9 mouse cellular contexts compared by ENCODE assay signal in the genomic region with DNA sequence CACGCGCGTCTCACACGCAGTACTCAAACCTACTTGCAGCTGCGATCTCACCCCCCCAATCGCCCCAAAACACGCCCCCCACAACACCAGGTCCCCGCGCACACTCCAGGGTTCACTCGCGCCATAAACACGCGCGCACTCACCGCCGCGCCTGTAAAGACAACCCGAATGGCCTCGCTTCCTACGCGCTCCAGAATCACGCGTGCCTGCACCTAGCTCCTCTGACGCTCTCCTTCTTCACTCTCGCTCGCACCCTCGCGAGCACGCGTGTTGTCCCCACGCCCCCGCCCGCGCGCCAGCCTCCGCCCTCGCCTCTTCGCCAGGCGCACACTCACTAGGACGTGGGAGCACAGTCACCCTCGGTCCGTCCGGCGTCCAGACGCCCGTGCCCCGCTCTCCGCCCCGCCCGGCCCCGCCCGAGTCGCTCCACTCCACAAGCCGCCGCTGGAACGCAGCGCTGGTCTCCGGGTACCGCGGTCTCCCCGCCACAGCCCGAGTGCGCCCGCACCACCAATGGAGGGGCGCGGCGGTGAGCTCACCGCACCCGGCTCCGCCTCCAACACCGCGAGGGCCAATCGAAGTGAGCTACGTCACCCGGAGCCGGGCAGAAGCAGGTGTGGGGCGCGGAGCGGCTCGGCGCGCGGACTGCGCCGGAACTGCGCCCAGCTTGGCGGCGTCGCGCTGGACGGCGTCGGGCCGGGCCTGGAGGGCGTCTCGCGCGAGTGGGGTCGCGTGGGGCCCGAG. TPM values are rescaled to one million over a fixed set of nuclear protein-coding genes. Genes with fewer than 3 reads are reported as not detected.
DNase-seq lines count a peak whose midpoint lies in the region; ATAC-seq lines count a peak whose summit lies in the region.
"Had no signal": no experiment of that assay in that cellular context is flagged by ENCODE, and none has a peak within 500 bp of the region (broad histone marks: within the 10 kb centered on the region; RNA-seq: fewer than 3 reads in every experiment).

No protein-coding gene starts in this region.

- H3K9ac ChIP-seq in embryonic facial prominence, embryonic 13.5 days, result peak overlapping the region; percentile 80
- H3K9ac ChIP-seq in limb, embryonic 13.5 days, result peak overlapping the region; percentile 70
- H3K9ac ChIP-seq in midbrain, embryonic 14.5 days (replicated peaks; ENCODE audit: low read length), result peak overlapping the region; percentile 89

- H3K9me3 ChIP-seq in embryonic facial prominence, embryonic 13.5 days, result no peaks in the 10 kb centered on the region
- H3K9me3 ChIP-seq in limb, embryonic 13.5 days, result no peaks in the 10 kb centered on the region
- no peaks in the 10 kb centered on the region for H3K9me3 ChIP-seq in midbrain, embryonic 14.5 days (ENCODE audit: control insufficient read depth, low read length)

- under 1% methylated on average over 88 of the region's 101 CpGs for WGBS in embryonic facial prominence, embryonic 13.5 days
- WGBS in limb, embryonic 13.5 days, result under 1% methylated on average over 97 of the region's 101 CpGs
- under 1% methylated on average over 100 of the region's 101 CpGs for WGBS in midbrain, embryonic 14.5 days

- H3K27ac ChIP-seq in embryonic facial prominence, embryonic 13.5 days, result no peak overlapping the region
- H3K27ac ChIP-seq in limb, embryonic 13.5 days, result no peak overlapping the region
- peak overlapping the region; percentile 98 for H3K27ac ChIP-seq in midbrain, embryonic 14.5 days (replicated peaks; ENCODE audit: low read depth, low read length)

- H3K4me1 ChIP-seq in embryonic facial prominence, embryonic 13.5 days, result peaks cover 21% of the 10 kb centered on the region
- H3K4me1 ChIP-seq in limb, embryonic 13.5 days, result peaks cover 12% of the 10 kb centered on the region
- peaks cover 28% of the 10 kb centered on the region for H3K4me1 ChIP-seq in midbrain, embryonic 14.5 days (ENCODE audit: control insufficient read depth, insufficient read depth, low read length)

- H3K4me2 ChIP-seq in embryonic facial prominence, embryonic 13.5 days, result peak overlapping the region; percentile 98
- peak overlapping the region; percentile 100 for H3K4me2 ChIP-seq in limb, embryonic 13.5 days (replicated peaks)
- H3K4me2 ChIP-seq in midbrain, embryonic 14.5 days (ENCODE audit: low read length), result peak overlapping the region; percentile 59

- peaks cover 43% of the 10 kb centered on the region for H3K27me3 ChIP-seq in embryonic facial prominence, embryonic 13.5 days
- peaks cover 43% of the 10 kb centered on the region for H3K27me3 ChIP-seq in limb, embryonic 13.5 days
- H3K27me3 ChIP-seq in midbrain, embryonic 14.5 days (ENCODE audit: control insufficient read depth, insufficient read depth, low read length), result no peaks in the 10 kb centered on the region

- no peaks in the 10 kb centered on the region for H3K36me3 ChIP-seq in embryonic facial prominence, embryonic 13.5 days
- H3K36me3 ChIP-seq in limb, embryonic 13.5 days, result no peaks in the 10 kb centered on the region
- no peaks in the 10 kb centered on the region for H3K36me3 ChIP-seq in midbrain, embryonic 14.5 days (ENCODE audit: control insufficient read depth, insufficient read depth, low read length)

- H3K4me3 ChIP-seq in embryonic facial prominence, embryonic 13.5 days, result peak overlapping the region; percentile 69
- H3K4me3 ChIP-seq in limb, embryonic 13.5 days, result peak overlapping the region; percentile 74
- peak overlapping the region; percentile 85 for H3K4me3 ChIP-seq in midbrain, embryonic 14.5 days (replicated peaks; ENCODE audit: low read depth, low read length)
- H3K4me3 ChIP-seq: myocyte had no signal

- peak; percentile 98 for DNase-seq in brain, adult 2 months (ENCODE audit: low read depth, low spot score)
- DNase-seq in heart, adult 9 months (ENCODE audit: low spot score in 2 of 2), result peak; percentile 79 to 81
- DNase-seq in kidney, adult 8-10 months, result peak; percentile 68 to 75
- DNase-seq in midbrain, embryonic 14.5 days, result peak; percentile 98
- DNase-seq in spleen, adult 18-20 months, result peak; percentile 58 to 78

- ATAC-seq in embryonic facial prominence, embryonic 13.5 days (ENCODE audit: insufficient number of reproducible peaks, insufficient read depth, low FRiP score, low TSS enrichment, low read depth), result peak; percentile 98
- ATAC-seq in limb, embryonic 13.5 days (ENCODE audit: low FRiP score, low read depth), result peak; percentile 99
- peak; percentile 97 for ATAC-seq in midbrain, embryonic 14.5 days (ENCODE audit: low FRiP score, low TSS enrichment)
- ATAC-seq in monocyte, adult 5-6 weeks (replicated peaks; ENCODE audit: insufficient number of reproducible peaks, low FRiP score, low TSS enrichment, poor library complexity, severe bottlenecking), result no peak

RNA-seq across cellular contexts. Expression of a gene that starts 18.8 kb away (rescaled TPM):
- polyA plus RNA-seq in embryonic facial prominence, embryonic 13.5 days (2015; fragmentation: Nextera tagmentation; extraction: Ambion mirVana), result not detected in 2 replicates
- not detected in 2 replicates for polyA plus RNA-seq in limb, embryonic 13.5 days (2015; fragmentation: Nextera tagmentation; extraction: Ambion mirVana)
- 0.50 TPM in 1 of 2 replicates, not detected in the other for polyA plus RNA-seq in midbrain, embryonic 14.5 days (2014; fragmentation: Nextera tagmentation; extraction: Ambion mirVana)
- total RNA-seq in monocyte, adult 5-6 weeks (2017), result not detected in 3 replicates
- polyA plus RNA-seq: myocyte had no signal

RNA-seq across cellular contexts. Expression of a gene that starts 50.4 kb away (rescaled TPM):
- 115 and 120 TPM in 2 replicates for polyA plus RNA-seq in embryonic facial prominence, embryonic 13.5 days (2015; fragmentation: Nextera tagmentation; extraction: Ambion mirVana)
- polyA plus RNA-seq in limb, embryonic 13.5 days (2015; fragmentation: Nextera tagmentation; extraction: Ambion mirVana), result 114 and 117 TPM in 2 replicates
- 30.4 and 34.9 TPM in 2 replicates for polyA plus RNA-seq in midbrain, embryonic 14.5 days (2014; fragmentation: Nextera tagmentation; extraction: Ambion mirVana)
- total RNA-seq in monocyte, adult 5-6 weeks (2017), result 110 to 133 TPM (median 127 TPM) in 3 replicates
